Mouse (Mus musculus) heart, adult 8-10 months (tissue): ENCODE results near the gene Arid1b. TPM values are rescaled to one million over a fixed set of nuclear protein-coding genes. Genes with fewer than 3 reads are reported as not detected.

Experiments
- DNase-seq: peaks from one replicate; pipeline ENCODE4 v3.0.0; 2022; ENCODE audit warnings: low spot score
- total RNA-seq, 4 experiments: library from RNA; stranded (reverse); gene quantifications; 2 replicates each; pipeline ENCODE4 v1.2.4; 2022

Gene Arid1b
- total RNA-seq, 4 experiments from 2014 or later: 25.0 to 27.2 (median 26.2) TPM

DNA sequence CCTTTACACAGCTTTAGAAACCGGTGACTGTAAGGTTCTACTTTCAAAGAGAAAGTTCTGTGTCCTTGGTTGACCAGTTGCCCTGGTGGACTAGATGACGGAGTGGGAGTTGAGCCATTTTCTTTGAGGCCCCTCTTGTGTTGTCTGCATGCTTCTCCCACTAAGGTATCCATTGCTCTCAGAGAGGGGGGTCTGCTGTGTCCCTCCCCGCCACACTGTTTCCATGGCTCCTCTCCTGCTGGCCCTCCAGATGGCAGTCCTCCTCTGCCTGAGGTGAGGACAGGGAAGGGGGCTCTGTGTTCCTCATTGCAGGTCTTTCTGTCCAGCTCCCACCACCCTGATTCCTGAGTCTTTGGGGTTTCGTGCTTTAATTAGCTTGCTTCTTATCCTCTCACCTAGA lies 62.5 kb downstream of the Arid1b start:
- no peak for DNase-seq

DNA sequence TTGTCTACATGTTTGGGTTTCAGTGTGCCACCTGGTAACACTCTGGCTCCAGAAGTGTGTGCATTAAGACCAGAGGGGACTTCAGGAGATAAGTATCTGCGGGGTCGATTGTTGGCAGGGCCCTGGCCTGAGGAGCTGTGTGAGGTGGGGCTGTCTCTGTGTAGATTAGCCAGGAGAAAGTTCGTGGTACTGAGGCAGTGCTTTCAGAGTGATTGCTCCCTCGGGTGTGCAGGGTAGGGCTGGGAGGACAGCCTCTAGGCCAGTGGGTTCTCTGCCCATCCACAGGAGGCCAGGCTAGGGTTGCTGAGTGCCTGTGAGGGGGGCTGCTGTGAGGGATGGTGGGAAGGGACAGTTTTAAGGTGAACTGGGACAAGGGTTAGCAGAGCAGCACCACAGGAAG lies 63.2 kb downstream of the Arid1b start:
- no peak for DNase-seq

DNA sequence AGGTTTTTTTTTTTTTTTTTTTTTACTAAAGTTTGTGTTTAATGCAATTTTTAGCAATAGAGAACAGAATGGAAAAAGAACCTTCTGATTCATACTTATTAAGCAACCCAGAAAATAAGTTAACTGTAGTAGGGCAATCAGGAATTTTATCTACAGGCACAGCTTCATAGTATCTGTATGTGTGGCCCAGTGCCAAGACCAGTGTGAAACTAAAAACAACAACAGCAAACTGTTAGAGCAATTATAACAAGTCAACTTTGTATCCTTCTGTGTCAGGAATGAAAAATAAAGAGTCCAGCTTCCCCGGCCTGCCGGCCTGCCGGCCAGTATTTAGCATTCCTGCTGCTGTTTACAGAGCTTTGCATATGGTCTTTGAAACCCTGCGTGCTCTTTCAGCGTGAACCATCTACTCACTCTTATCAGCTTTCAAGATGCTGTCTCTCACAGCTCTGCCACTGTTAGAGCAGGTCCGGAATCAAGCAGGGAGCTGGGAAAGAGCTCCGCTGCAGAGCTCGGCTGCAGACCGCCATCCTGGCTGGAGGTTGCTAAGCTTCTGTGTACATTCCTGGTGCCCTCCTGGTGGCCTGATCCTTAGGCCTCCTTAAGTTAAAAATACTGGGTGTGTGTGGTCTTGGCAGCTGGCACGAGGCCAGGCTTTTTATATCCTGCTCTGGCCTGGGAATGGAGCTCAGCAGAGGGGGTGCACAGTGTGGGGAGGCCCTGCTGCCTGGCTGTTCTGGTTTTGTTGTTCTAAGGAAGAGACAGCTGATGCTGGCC lies 64.0 kb downstream of the Arid1b start:
- peak; percentile 49 for DNase-seq

- DNase-seq: no peak
Observed at GRCm38 (mm10) chr17:5059092-5059601, 65.0 kb downstream of the Arid1b start.

GRCm38 (mm10) chr17:5060515-5061084 lies 66.5 kb downstream of the Arid1b start:
- no peak for DNase-seq

GRCm38 (mm10) chr17:5061183-5061582 lies 67.1 kb downstream of the Arid1b start:
- DNase-seq: no peak

DNA sequence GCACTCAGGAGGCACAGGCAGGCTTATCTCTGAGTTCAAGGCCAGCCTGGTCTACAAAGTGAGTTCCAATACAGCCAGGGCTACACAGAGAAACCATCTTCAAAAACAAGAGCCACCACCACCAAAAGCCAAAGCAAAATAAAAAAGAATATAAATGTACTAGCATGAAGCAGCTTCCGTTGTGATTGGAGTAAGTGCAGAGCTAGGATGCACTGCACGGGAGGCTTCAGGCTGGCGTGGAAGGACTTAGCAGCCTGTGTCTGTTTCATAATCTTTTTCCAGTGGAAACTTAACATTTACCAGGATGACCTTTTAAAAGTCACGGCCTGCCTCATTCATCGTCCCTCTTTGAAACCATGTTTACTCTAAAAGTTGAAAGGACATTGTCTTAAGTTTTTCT lies 67.5 kb downstream of the Arid1b start:
- no peak for DNase-seq

- DNase-seq: no peak
Observed at GRCm38 (mm10) chr17:5063471-5064176, 69.5 kb downstream of the Arid1b start.

DNA sequence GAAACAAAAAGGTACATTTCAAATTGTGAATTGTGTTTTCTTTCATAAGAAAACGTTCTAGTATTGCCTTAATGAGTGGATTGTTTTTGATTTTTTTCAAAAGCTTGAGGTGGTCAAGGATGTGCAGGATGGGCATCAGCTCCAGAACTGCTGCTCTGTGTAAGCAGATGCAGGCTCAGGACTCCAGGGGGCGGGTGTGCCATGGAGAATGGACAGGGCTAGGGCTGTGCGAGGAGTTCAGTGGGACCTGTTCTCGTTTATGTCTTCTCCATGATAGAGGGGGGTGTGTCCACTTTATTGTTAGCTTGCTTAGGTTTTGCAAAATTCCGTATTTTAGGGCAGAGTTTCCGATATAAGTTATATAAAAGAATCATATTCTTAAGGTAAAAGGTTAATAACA lies 70.6 kb downstream of the Arid1b start:
- no peak for DNase-seq

DNA sequence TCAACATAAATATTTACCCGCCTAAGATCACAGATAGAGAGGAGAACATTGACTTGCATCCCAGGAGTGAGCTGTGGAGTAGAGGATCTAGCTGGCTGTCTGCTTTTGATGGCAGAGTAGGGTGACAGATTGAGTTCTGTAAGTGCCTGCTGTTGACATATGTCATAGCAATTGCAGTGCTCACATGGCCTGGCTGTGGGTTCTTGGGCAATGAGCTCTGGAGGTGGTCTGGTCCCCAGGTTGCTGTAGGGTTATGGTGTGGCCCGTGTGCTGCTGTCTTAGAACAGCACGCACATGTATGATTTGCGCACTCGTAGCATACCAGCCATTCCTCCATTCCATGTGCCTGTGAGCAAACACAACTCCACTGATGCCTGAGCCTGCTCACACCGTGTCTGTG lies 71.1 kb downstream of the Arid1b start:
- DNase-seq: no peak

DNA sequence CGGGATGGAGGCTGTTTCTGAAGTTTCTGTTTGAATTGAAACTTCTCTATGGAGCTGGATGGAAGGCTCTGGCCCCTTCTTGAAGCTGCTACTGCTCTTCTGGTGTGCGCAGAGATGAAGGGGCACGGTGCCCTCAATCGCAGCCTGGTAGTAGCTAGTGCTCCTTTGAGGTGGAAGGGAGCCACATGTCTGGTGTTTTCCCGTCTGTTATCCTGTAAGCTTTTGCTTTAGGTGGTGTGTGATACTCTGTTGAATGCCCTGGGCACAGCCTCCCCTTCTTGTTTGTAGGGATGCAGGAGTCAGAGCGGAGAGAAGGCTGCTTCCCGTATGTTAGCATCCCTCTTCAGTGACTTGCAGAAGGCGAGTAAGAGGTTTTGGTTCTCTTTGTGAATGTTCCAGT lies 72.7 kb downstream of the Arid1b start:
- DNase-seq: no peak

DNA sequence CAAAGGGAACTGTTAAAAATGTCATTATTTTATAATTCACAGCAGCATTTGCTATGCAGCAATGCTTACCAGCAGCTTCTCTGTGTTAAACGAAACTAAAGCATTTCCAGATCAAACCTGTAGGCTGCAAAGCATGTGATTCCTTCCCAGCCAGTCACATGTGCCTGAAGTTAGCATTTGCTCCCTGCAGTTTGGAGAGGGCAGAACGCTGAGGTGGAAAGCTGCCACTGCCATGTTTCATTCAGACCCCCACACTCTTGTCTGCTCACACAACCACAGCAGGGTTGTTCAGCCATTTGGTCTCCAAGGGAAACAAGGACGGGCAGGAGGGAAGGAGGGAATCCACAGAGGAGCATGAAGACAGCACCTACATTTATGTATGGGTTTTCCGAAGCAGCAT lies 73.1 kb downstream of the Arid1b start:
- DNase-seq: no peak

- DNase-seq: no peak
Observed at GRCm38 (mm10) chr17:5070399-5070798, 76.3 kb downstream of the Arid1b start.

DNA sequence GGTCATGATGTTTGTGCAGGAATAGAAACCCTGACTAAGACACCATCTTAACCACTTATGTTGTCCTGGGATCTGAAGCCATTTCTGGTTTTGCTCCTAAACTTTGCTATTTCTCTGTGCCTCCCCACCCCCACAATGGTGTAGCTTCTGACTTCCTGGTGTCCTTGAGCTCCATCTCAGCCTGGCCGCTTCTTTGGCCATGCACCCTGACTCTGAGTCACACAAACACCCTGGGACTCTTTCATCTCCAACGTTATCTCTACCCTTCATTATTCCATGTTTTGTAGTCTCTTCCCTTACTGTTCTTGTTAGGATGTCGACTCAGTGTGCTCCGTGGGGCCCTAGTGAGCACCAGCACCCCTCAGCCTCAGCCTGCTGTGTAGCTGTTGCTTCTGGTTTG lies 78.4 kb downstream of the Arid1b start:
- no peak for DNase-seq

DNA sequence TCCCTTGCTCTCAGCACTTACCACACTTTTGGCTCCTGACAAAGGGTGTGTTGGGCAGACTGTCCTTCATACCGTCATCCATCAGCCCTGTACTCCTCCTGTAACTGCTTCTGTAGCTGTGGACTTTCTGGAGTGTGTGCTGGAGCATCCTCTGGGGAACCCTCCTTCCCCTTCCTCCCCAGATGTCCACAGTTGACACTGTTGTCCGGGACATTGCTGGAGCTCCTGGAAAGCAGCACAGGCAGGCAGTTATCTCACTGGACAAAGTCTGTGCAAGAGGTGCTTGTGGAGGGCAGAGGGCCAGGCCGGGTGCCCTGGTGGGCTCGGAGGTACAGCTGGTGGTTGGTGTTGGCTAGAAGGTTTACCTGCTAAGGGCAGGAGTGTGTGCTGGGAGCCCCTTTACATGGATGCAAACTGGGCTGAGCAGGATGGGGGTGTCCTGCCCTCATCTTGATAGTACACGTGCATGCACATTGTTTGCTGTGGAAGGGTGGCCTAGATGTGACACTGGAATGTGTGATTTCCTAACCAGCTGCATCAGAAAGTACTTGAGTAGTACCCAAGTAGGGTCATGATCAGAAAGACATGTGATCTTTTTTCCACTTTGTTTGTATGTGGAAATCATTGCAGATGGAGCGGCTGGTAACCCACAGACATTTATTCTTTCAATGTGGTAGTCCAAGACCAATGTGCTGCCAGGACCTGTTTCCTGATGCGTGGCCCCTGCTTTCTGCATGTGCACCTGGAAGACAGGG lies 80.8 kb downstream of the Arid1b start:
- DNase-seq: peak; percentile 28

GRCm38 (mm10) chr17:5077996-5078395 lies 83.9 kb downstream of the Arid1b start:
- DNase-seq: no peak

GRCm38 (mm10) chr17:5078576-5078975 lies 84.4 kb downstream of the Arid1b start:
- no peak for DNase-seq

- no peak for DNase-seq
Observed at GRCm38 (mm10) chr17:5080884-5081419, 86.8 kb downstream of the Arid1b start.

GRCm38 (mm10) chr17:5082274-5082673 lies 88.1 kb downstream of the Arid1b start:
- DNase-seq: peak; percentile 24

GRCm38 (mm10) chr17:5083497-5083896 lies 89.4 kb downstream of the Arid1b start:
- no peak for DNase-seq

- DNase-seq: no peak
Observed at GRCm38 (mm10) chr17:5084139-5084538, 90.0 kb downstream of the Arid1b start.

- DNase-seq: no peak
Observed at GRCm38 (mm10) chr17:5085004-5085403, 90.9 kb downstream of the Arid1b start.
